Mouse (Mus musculus): ENCODE measurements around the gene Cyb5r4. TPM values are rescaled to one million over a fixed set of nuclear protein-coding genes. Genes with fewer than 3 reads are reported as not detected.

Gene Cyb5r4
- polyA plus RNA-seq, 1 experiment from 2014 or later = 110 TPM

GRCm38 (mm10) chr9:86985105-86985504 lies 36.7 kb upstream of the Cyb5r4 start:
- no peak overlapping the region for H3K4me2 ChIP-seq (ENCODE audit: low read depth, low read length, severe bottlenecking)
- no peaks in the 10 kb centered on the region for H3K9me3 ChIP-seq (ENCODE audit: control insufficient read depth, low read length)
- H3K4me3 ChIP-seq (ENCODE audit: low read depth, low read length) = no peak overlapping the region
- H3K9ac ChIP-seq (ENCODE audit: low read length) = no peak overlapping the region
- 83% methylated on average over 6 of the region's 6 CpGs for WGBS
- DNase-seq (ENCODE audit: low spot score) (no peak), ATAC-seq (replicated peaks; ENCODE audit: low FRiP score) (no peak)
- H3K27ac ChIP-seq (ENCODE audit: low read depth, low read length) = no peak overlapping the region
- no peaks in the 10 kb centered on the region for H3K27me3 ChIP-seq (ENCODE audit: control insufficient read depth, insufficient read depth, low read length)
- no peaks in the 10 kb centered on the region for H3K4me1 ChIP-seq (replicated peaks; ENCODE audit: control insufficient read depth, insufficient read depth, low read length)
- H3K36me3 ChIP-seq (ENCODE audit: control insufficient read depth, insufficient read depth, low read length) = no peaks in the 10 kb centered on the region

- no peaks in the 10 kb centered on the region for H3K9me3 ChIP-seq (ENCODE audit: control insufficient read depth, low read length)
- H3K4me1 ChIP-seq (replicated peaks; ENCODE audit: control insufficient read depth, insufficient read depth, low read length) = no peaks in the 10 kb centered on the region
- no peaks in the 10 kb centered on the region for H3K36me3 ChIP-seq (ENCODE audit: control insufficient read depth, insufficient read depth, low read length)
- H3K9ac ChIP-seq (ENCODE audit: low read length) = no peak overlapping the region
- 70% methylated on average over 7 of the region's 7 CpGs for WGBS
- ATAC-seq (replicated peaks; ENCODE audit: low FRiP score) = no peak
- no peak overlapping the region for H3K27ac ChIP-seq (ENCODE audit: low read depth, low read length)
- no peak overlapping the region for H3K4me2 ChIP-seq (ENCODE audit: low read depth, low read length, severe bottlenecking)
- no peak for DNase-seq (ENCODE audit: low spot score)
- H3K4me3 ChIP-seq (ENCODE audit: low read depth, low read length) = no peak overlapping the region
- H3K27me3 ChIP-seq (ENCODE audit: control insufficient read depth, insufficient read depth, low read length) = no peaks in the 10 kb centered on the region
These were observed 35.0 kb upstream of the Cyb5r4 start for GRCm38 (mm10) chr9:86986703-86987296.

DNA sequence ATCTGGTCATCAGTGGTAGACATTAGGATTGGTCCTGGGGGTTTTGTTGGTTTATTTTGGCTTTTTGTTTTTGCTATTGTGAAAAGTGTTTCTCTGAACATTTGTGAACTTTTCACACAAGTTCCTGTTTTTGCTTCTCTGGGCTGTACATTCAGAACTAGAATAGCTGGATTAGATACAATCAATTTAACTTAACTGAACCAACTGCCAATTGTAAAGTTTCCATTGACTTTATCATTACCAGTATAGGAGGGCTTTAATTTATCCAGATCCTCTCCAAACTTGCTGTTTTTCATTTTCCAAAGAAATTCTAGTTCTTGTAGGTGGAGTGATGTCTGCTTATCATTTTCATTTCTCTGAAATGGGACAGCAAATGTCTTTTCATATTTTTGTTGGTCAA lies 32.0 kb upstream of the Cyb5r4 start:
- no peak overlapping the region for H3K27ac ChIP-seq (ENCODE audit: low read depth, low read length)
- no peaks in the 10 kb centered on the region for H3K9me3 ChIP-seq (ENCODE audit: control insufficient read depth, low read length)
- H3K4me2 ChIP-seq (ENCODE audit: low read depth, low read length, severe bottlenecking) = no peak overlapping the region
- no peaks in the 10 kb centered on the region for H3K4me1 ChIP-seq (replicated peaks; ENCODE audit: control insufficient read depth, insufficient read depth, low read length)
- DNase-seq (ENCODE audit: low spot score) = no peak
- no peak overlapping the region for H3K9ac ChIP-seq (ENCODE audit: low read length)
- no peak for ATAC-seq (replicated peaks; ENCODE audit: low FRiP score)
- no peaks in the 10 kb centered on the region for H3K27me3 ChIP-seq (ENCODE audit: control insufficient read depth, insufficient read depth, low read length)
- no peaks in the 10 kb centered on the region for H3K36me3 ChIP-seq (ENCODE audit: control insufficient read depth, insufficient read depth, low read length)
- no peak overlapping the region for H3K4me3 ChIP-seq (ENCODE audit: low read depth, low read length)

DNA sequence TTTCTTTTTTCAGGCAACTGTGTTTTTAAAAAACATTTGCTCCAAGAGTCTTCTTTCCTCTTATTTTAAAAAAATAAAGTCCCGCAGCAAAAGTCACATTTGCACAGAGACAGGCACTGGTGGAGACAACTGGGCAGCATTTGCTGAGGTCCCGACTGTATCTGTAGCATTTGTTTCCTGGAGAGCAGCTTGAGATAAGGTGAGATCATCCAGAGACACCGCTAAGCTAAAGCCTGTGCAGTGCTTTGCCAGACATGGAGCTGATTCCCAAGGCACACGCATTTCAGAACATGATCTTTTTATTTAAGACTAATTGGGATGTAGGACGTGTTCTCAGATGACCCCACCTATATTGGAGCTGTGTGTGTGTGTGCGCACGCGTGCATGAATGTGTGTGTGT lies 30.1 kb upstream of the Cyb5r4 start:
- Histone ChIP-seq H3K27ac (ENCODE audit: low read depth, low read length) (no peak overlapping the region), H3K4me1 (replicated peaks; ENCODE audit: control insufficient read depth, insufficient read depth, low read length) (no peaks in the 10 kb centered on the region), H3K9me3 (ENCODE audit: control insufficient read depth, low read length) (no peaks in the 10 kb centered on the region), H3K4me2 (ENCODE audit: low read depth, low read length, severe bottlenecking) (no peak overlapping the region), H3K9ac (ENCODE audit: low read length) (no peak overlapping the region), H3K36me3 (ENCODE audit: control insufficient read depth, insufficient read depth, low read length) (no peaks in the 10 kb centered on the region), H3K4me3 (ENCODE audit: low read depth, low read length) (no peak overlapping the region), H3K27me3 (ENCODE audit: control insufficient read depth, insufficient read depth, low read length) (no peaks in the 10 kb centered on the region)
- ATAC-seq (replicated peaks; ENCODE audit: low FRiP score) (no peak), DNase-seq (ENCODE audit: low spot score) (no peak)
- WGBS = 88% methylated on average over 8 of the region's 8 CpGs

- DNase-seq (ENCODE audit: low spot score) (no peak), ATAC-seq (replicated peaks; ENCODE audit: low FRiP score) (no peak)
- H3K27ac ChIP-seq (ENCODE audit: low read depth, low read length) = no peak overlapping the region
- no peaks in the 10 kb centered on the region for H3K36me3 ChIP-seq (ENCODE audit: control insufficient read depth, insufficient read depth, low read length)
- H3K4me3 ChIP-seq (ENCODE audit: low read depth, low read length) = no peak overlapping the region
- no peak overlapping the region for H3K4me2 ChIP-seq (ENCODE audit: low read depth, low read length, severe bottlenecking)
- WGBS = 65% methylated on average over 3 of the region's 3 CpGs
- H3K4me1 ChIP-seq (replicated peaks; ENCODE audit: control insufficient read depth, insufficient read depth, low read length) = no peaks in the 10 kb centered on the region
- H3K9ac ChIP-seq (ENCODE audit: low read length) = no peak overlapping the region
- no peaks in the 10 kb centered on the region for H3K9me3 ChIP-seq (ENCODE audit: control insufficient read depth, low read length)
- no peaks in the 10 kb centered on the region for H3K27me3 ChIP-seq (ENCODE audit: control insufficient read depth, insufficient read depth, low read length)
These were observed 24.6 kb upstream of the Cyb5r4 start for GRCm38 (mm10) chr9:86997046-86997691.

GRCm38 (mm10) chr9:86999956-87000582 lies 21.7 kb upstream of the Cyb5r4 start:
- H3K4me2 ChIP-seq (ENCODE audit: low read depth, low read length, severe bottlenecking) = no peak overlapping the region
- WGBS = 86% methylated on average over 2 of the region's 2 CpGs
- no peak overlapping the region for H3K27ac ChIP-seq (ENCODE audit: low read depth, low read length)
- H3K36me3 ChIP-seq (ENCODE audit: control insufficient read depth, insufficient read depth, low read length) = no peaks in the 10 kb centered on the region
- no peak for ATAC-seq (replicated peaks; ENCODE audit: low FRiP score)
- no peak overlapping the region for H3K4me3 ChIP-seq (ENCODE audit: low read depth, low read length)
- H3K27me3 ChIP-seq (ENCODE audit: control insufficient read depth, insufficient read depth, low read length) = no peaks in the 10 kb centered on the region
- DNase-seq (ENCODE audit: low spot score) = no peak
- H3K9me3 ChIP-seq (ENCODE audit: control insufficient read depth, low read length) = no peaks in the 10 kb centered on the region
- H3K9ac ChIP-seq (ENCODE audit: low read length) = no peak overlapping the region
- no peaks in the 10 kb centered on the region for H3K4me1 ChIP-seq (replicated peaks; ENCODE audit: control insufficient read depth, insufficient read depth, low read length)

- H3K4me3 ChIP-seq (ENCODE audit: low read depth, low read length) = no peak overlapping the region
- no peak overlapping the region for H3K27ac ChIP-seq (ENCODE audit: low read depth, low read length)
- no peaks in the 10 kb centered on the region for H3K36me3 ChIP-seq (ENCODE audit: control insufficient read depth, insufficient read depth, low read length)
- no peaks in the 10 kb centered on the region for H3K27me3 ChIP-seq (ENCODE audit: control insufficient read depth, insufficient read depth, low read length)
- no peak overlapping the region for H3K9ac ChIP-seq (ENCODE audit: low read length)
- DNase-seq (ENCODE audit: low spot score) (no peak), ATAC-seq (replicated peaks; ENCODE audit: low FRiP score) (no peak)
- no peak overlapping the region for H3K4me2 ChIP-seq (ENCODE audit: low read depth, low read length, severe bottlenecking)
- 73% methylated on average over 6 of the region's 6 CpGs for WGBS
- H3K4me1 ChIP-seq (replicated peaks; ENCODE audit: control insufficient read depth, insufficient read depth, low read length) = no peaks in the 10 kb centered on the region; the same call in 1 of the 2 replicates
- no peaks in the 10 kb centered on the region for H3K9me3 ChIP-seq (ENCODE audit: control insufficient read depth, low read length)
These were observed 16.9 kb upstream of the Cyb5r4 start for GRCm38 (mm10) chr9:87004701-87005434.

DNA sequence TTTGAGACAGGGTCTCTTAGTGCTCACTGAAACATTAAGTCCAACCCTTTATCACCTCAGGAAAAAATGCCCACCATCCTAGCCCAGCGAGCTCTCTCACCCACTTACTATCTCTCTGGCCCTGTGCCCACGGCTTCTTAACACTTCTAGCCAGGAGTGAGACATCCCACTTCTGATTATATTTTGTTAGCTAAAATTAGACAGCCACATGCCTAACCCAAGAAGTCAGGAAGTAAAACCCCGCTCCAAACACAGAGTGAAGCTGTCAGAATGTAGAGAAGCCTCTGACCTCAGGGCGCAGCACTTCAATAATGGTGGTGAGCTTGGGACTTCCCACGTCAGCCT lies 16.4 kb upstream of the Cyb5r4 start:
- Histone ChIP-seq H3K9me3 (ENCODE audit: control insufficient read depth, low read length) (no peaks in the 10 kb centered on the region), H3K4me2 (ENCODE audit: low read depth, low read length, severe bottlenecking) (no peak overlapping the region), H3K36me3 (ENCODE audit: control insufficient read depth, insufficient read depth, low read length) (no peaks in the 10 kb centered on the region), H3K27me3 (ENCODE audit: control insufficient read depth, insufficient read depth, low read length) (no peaks in the 10 kb centered on the region), H3K4me1 (replicated peaks; ENCODE audit: control insufficient read depth, insufficient read depth, low read length) (no peaks in the 10 kb centered on the region; the same call in 1 of the 2 replicates), H3K27ac (ENCODE audit: low read depth, low read length) (no peak overlapping the region), H3K4me3 (ENCODE audit: low read depth, low read length) (no peak overlapping the region), H3K9ac (ENCODE audit: low read length) (no peak overlapping the region)
- 72% methylated on average over 5 of the region's 5 CpGs for WGBS
- ATAC-seq (replicated peaks; ENCODE audit: low FRiP score) (no peak), DNase-seq (ENCODE audit: low spot score) (no peak)

Measured in forebrain, embryonic 11.5 days (tissue).